Mouse (Mus musculus) cerebellum, adult 8-10 months (tissue): ENCODE results near the gene Ttc25.

Experiments used
- DNase-seq: peaks from one replicate; pipeline ENCODE4 v3.0.0; 2022

Gene Ttc25

GRCm38 (mm10) chr11:100544832-100545745 lies at the start of gene Ttc25:
Gene Ttc25, plus strand, starts transcription at chr11:100545607.
- DNase-seq, result no peak

GRCm38 (mm10) chr11:100500241-100500640 lies 45.2 kb upstream of the Ttc25 start:
- DNase-seq, result no peak

- DNase-seq, result no peak
These were observed 44.8 kb upstream of the Ttc25 start for GRCm38 (mm10) chr11:100500651-100501050.

GRCm38 (mm10) chr11:100501321-100501720 lies 44.1 kb upstream of the Ttc25 start:
- DNase-seq, result no peak

- DNase-seq, result no peak
These were observed 40.3 kb upstream of the Ttc25 start for GRCm38 (mm10) chr11:100504990-100505660.

GRCm38 (mm10) chr11:100505997-100506396 lies 39.4 kb upstream of the Ttc25 start:
- DNase-seq, result no peak

- DNase-seq, result no peak
These were observed 34.9 kb upstream of the Ttc25 start for GRCm38 (mm10) chr11:100510556-100510955.

- DNase-seq, result no peak
These were observed 33.0 kb upstream of the Ttc25 start for GRCm38 (mm10) chr11:100512384-100512783.

GRCm38 (mm10) chr11:100513716-100514115 lies 31.7 kb upstream of the Ttc25 start:
- DNase-seq, result no peak

GRCm38 (mm10) chr11:100515061-100515460 lies 30.3 kb upstream of the Ttc25 start:
- DNase-seq, result no peak

- DNase-seq, result no peak
These were observed 29.6 kb upstream of the Ttc25 start for GRCm38 (mm10) chr11:100515789-100516188.

GRCm38 (mm10) chr11:100516291-100516690 lies 29.1 kb upstream of the Ttc25 start:
- DNase-seq, result no peak

GRCm38 (mm10) chr11:100518188-100518591 lies 27.2 kb upstream of the Ttc25 start:
- DNase-seq, result peak; percentile 82

- DNase-seq, result no peak
These were observed 26.2 kb upstream of the Ttc25 start for GRCm38 (mm10) chr11:100519188-100519587.

GRCm38 (mm10) chr11:100520838-100521237 lies 24.6 kb upstream of the Ttc25 start:
- DNase-seq, result no peak

- no peak for DNase-seq
These were observed 21.0 kb upstream of the Ttc25 start for GRCm38 (mm10) chr11:100524358-100524757.

GRCm38 (mm10) chr11:100524987-100525630 lies 20.3 kb upstream of the Ttc25 start:
- no peak for DNase-seq

GRCm38 (mm10) chr11:100526052-100526816 lies 19.2 kb upstream of the Ttc25 start:
- DNase-seq, result no peak

- DNase-seq, result peak; percentile 59
These were observed 18.3 kb upstream of the Ttc25 start for GRCm38 (mm10) chr11:100527066-100527457.

GRCm38 (mm10) chr11:100527458-100528374 lies 17.7 kb upstream of the Ttc25 start, which contains the start of gene Acly:
Gene Acly, minus strand, starts transcription at chr11:100528000.
- DNase-seq, result peak; percentile 98

- no peak for DNase-seq
These were observed 16.8 kb upstream of the Ttc25 start for GRCm38 (mm10) chr11:100528375-100529165.
